Mouse (Mus musculus) inflammation-experienced regulatory T-cells, adult 16 weeks (primary cell): Measurements from ENCODE around the gene Olfr912. TPM values are rescaled to one million over a fixed set of nuclear protein-coding genes. Genes with fewer than 3 reads are reported as not detected.

Experiments
- polyA plus RNA-seq: library from polyadenylated mRNA; unstranded; fragments of 100-300 nt; shearing (Covaris generic); gene quantifications from one replicate; pipeline ENCODE4 v1.2.1, GENCODE M21; 2017

The Olfr912 gene
- 0.09 TPM for polyA plus RNA-seq

GRCm38 (mm10) chr9:38579878-38580277 is at the start of gene Olfr912:
Gene Olfr912 (plus strand): TSS chr9:38580178.

GRCm38 (mm10) chr9:38537549-38537948 is 42.4 kb upstream of the Olfr912 start, which contains the start of gene Olfr910:
Gene Olfr910 (plus strand): TSS chr9:38537849.

GRCm38 (mm10) chr9:38592459-38592858 is 12.5 kb downstream of the Olfr912 start, which contains the start of gene Olfr913:
Gene Olfr913 (plus strand): TSS chr9:38592759.

GRCm38 (mm10) chr9:38604802-38605201 is 24.8 kb downstream of the Olfr912 start, which contains the start of gene Olfr914:
Gene Olfr914 (plus strand): TSS chr9:38605102.

Other genes starting within 250 kb of the Olfr912 start
- not detected for gene Olfr898, start 231.8 kb upstream of the Olfr912 start, polyA plus RNA-seq
- 0.12 TPM for gene Olfr250, start 213.3 kb upstream of the Olfr912 start, polyA plus RNA-seq
- gene Olfr251, start 203.1 kb upstream of the Olfr912 start, polyA plus RNA-seq, result not detected
- not detected for gene Olfr147, start 178.5 kb upstream of the Olfr912 start, polyA plus RNA-seq
- not detected for gene Olfr901, start 150.7 kb upstream of the Olfr912 start, polyA plus RNA-seq
- gene Olfr902, start 132.5 kb upstream of the Olfr912 start, polyA plus RNA-seq, result not detected
- not detected for gene Olfr904, start 117.0 kb upstream of the Olfr912 start, polyA plus RNA-seq
- gene Olfr905, start 109.1 kb upstream of the Olfr912 start, polyA plus RNA-seq, result 0.11 TPM
- gene Olfr906, start 93.1 kb upstream of the Olfr912 start, polyA plus RNA-seq, result not detected
- gene Olfr907, start 84.4 kb upstream of the Olfr912 start, polyA plus RNA-seq, result not detected
- gene Olfr911-ps1, start 58.6 kb upstream of the Olfr912 start, polyA plus RNA-seq, result not detected
- not detected for gene Olfr910, start 42.3 kb upstream of the Olfr912 start, polyA plus RNA-seq
- not detected for gene Olfr913, start 12.6 kb downstream of the Olfr912 start, polyA plus RNA-seq
- not detected for gene Olfr914, start 24.9 kb downstream of the Olfr912 start, polyA plus RNA-seq
- gene Olfr916, start 79.7 kb downstream of the Olfr912 start, polyA plus RNA-seq, result not detected
- not detected for gene Olfr917, start 85.7 kb downstream of the Olfr912 start, polyA plus RNA-seq
- not detected for gene Olfr918, start 94.4 kb downstream of the Olfr912 start, polyA plus RNA-seq
- gene Olfr919, start 123.5 kb downstream of the Olfr912 start, polyA plus RNA-seq, result not detected
- 58.3 TPM for gene Vwa5a, start 138.1 kb downstream of the Olfr912 start, polyA plus RNA-seq
- 0.10 TPM for gene Olfr920, start 172.1 kb downstream of the Olfr912 start, polyA plus RNA-seq
- gene Olfr921, start 192.9 kb downstream of the Olfr912 start, polyA plus RNA-seq, result not detected
- gene Olfr922, start 234.4 kb downstream of the Olfr912 start, polyA plus RNA-seq, result not detected
- gene Olfr923, start 246.4 kb downstream of the Olfr912 start, polyA plus RNA-seq, result not detected